Mouse (Mus musculus) heart, embryonic 11.5 days (tissue): ENCODE measurements around the gene Ptar1. TPM values are rescaled to one million over a fixed set of nuclear protein-coding genes. Genes with fewer than 3 reads are reported as not detected.
"Not testable (repeated sequence)": the region's sequence is repeated elsewhere in the genome, so short reads cannot be mapped to it uniquely, and the experiment has no call there.

Experiments used
- ATAC-seq: fragments of 200-750 bp; cut with Nextera tagmentation; replicated peaks from 2 replicates; pipeline ENCODE4 v1.8.0; 2017; ENCODE audit warnings: moderate library complexity; ENCODE audit not compliant: insufficient number of reproducible peaks, low FRiP score, low TSS enrichment
- H3K27ac ChIP-seq: fragments of 300-500 bp; sonication (generic); 2 replicates; pipeline ENCODE4 v1.5.1; 2014; ENCODE audit warnings: mild to moderate bottlenecking, low read depth, low read length
- H3K27me3 ChIP-seq: fragments of 300-500 bp; sonication (generic); 2 replicates; pipeline ENCODE4 v1.6.1; 2014; ENCODE audit warnings: mild to moderate bottlenecking, low read length, mixed read lengths; ENCODE audit not compliant: control insufficient read depth, insufficient read depth
- H3K36me3 ChIP-seq: fragments of 300-500 bp; sonication (generic); 2 replicates; pipeline ENCODE4 v1.6.1; 2014; ENCODE audit warnings: mild to moderate bottlenecking, low read length, moderate library complexity, mixed read lengths; ENCODE audit not compliant: control insufficient read depth, insufficient read depth
- H3K4me1 ChIP-seq: fragments of 300-500 bp; sonication (generic); 2 replicates; pipeline ENCODE4 v1.6.1; 2014; ENCODE audit warnings: low read length; ENCODE audit not compliant: control insufficient read depth, insufficient read depth
- H3K4me2 ChIP-seq: fragments of 300-500 bp; sonication (generic); 2 replicates; pipeline ENCODE4 v1.6.1; 2014; ENCODE audit warnings: mild to moderate bottlenecking, moderate library complexity
- H3K4me3 ChIP-seq: fragments of 300-500 bp; sonication (generic); 2 replicates; pipeline ENCODE4 v1.5.1; 2014; ENCODE audit warnings: low read depth, low read length
- H3K9ac ChIP-seq: fragments of 300-500 bp; sonication (generic); 2 replicates; pipeline ENCODE4 v1.6.1; 2014; ENCODE audit warnings: mild to moderate bottlenecking, low read depth, low read length, moderate library complexity
- H3K9me3 ChIP-seq: fragments of 300-500 bp; sonication (generic); replicated peaks from 2 replicates; pipeline ENCODE4 v1.6.1; 2016; ENCODE audit warnings: low read length; ENCODE audit not compliant: control insufficient read depth
- WGBS: fragments of 180-500 bp; shearing (Covaris S2); extraction: QIAGEN DNeasy Blood & Tissue Kit; methylation state at CpG from one replicate; pipeline ENCODE4 v1.1.7; 2014; ENCODE audit not compliant: insufficient replicate concordance; 5-methylcytosine and 5-hydroxymethylcytosine counted together
- polyA plus RNA-seq: library from polyadenylated mRNA; unstranded; fragments of >200 nt; fragmentation: Nextera tagmentation; extraction: Ambion mirVana; gene quantifications from 2 replicates; pipeline ENCODE4 v1.2.1, GENCODE M21; 2014

Ptar1 gene
- polyA plus RNA-seq, 1 experiment from 2014 or later = 7.3 TPM

GRCm38 (mm10) chr19:23664083-23664482 is 23.1 kb upstream of the Ptar1 start:
- Histone ChIP-seq H3K4me2 (no peak overlapping the region), H3K4me3 (no peak overlapping the region), H3K9ac (no peak overlapping the region), H3K36me3 (no peaks in the 10 kb centered on the region), H3K9me3 (no peaks in the 10 kb centered on the region), H3K27me3 (no peaks in the 10 kb centered on the region), H3K27ac (no peak overlapping the region), H3K4me1 (no peaks in the 10 kb centered on the region)
- no peak for ATAC-seq
- WGBS = 82% methylated on average over 7 of the region's 7 CpGs

GRCm38 (mm10) chr19:23668142-23668655 is 19.0 kb upstream of the Ptar1 start:
- no peaks in the 10 kb centered on the region for H3K36me3 ChIP-seq
- no peaks in the 10 kb centered on the region for H3K27me3 ChIP-seq
- H3K27ac ChIP-seq = no peak overlapping the region
- H3K9ac ChIP-seq = no peak overlapping the region
- no peak for ATAC-seq
- H3K4me3 ChIP-seq = no peak overlapping the region
- no peak overlapping the region for H3K4me2 ChIP-seq
- H3K4me1 ChIP-seq = no peaks in the 10 kb centered on the region
- 79% methylated on average over 6 of the region's 6 CpGs for WGBS
- H3K9me3 ChIP-seq = no peaks in the 10 kb centered on the region

GRCm38 (mm10) chr19:23673021-23673420 is 14.2 kb upstream of the Ptar1 start:
- no peaks in the 10 kb centered on the region for H3K9me3 ChIP-seq
- 59% methylated on average over 2 of the region's 2 CpGs for WGBS
- no peak overlapping the region for H3K4me2 ChIP-seq
- no peak overlapping the region for H3K4me3 ChIP-seq
- no peaks in the 10 kb centered on the region for H3K36me3 ChIP-seq
- H3K9ac ChIP-seq = no peak overlapping the region
- no peak for ATAC-seq
- H3K27me3 ChIP-seq = no peaks in the 10 kb centered on the region
- H3K27ac ChIP-seq = no peak overlapping the region
- H3K4me1 ChIP-seq = no peaks in the 10 kb centered on the region

- not testable (repeated sequence) for H3K4me2 ChIP-seq, ATAC-seq, H3K4me3 ChIP-seq, H3K4me1 ChIP-seq, H3K27me3 ChIP-seq, H3K9ac ChIP-seq, H3K36me3 ChIP-seq, H3K27ac ChIP-seq, H3K9me3 ChIP-seq
- 85% methylated on average over 8 of the region's 8 CpGs for WGBS
These were observed 11.6 kb upstream of the Ptar1 start for GRCm38 (mm10) chr19:23675656-23676055.

- Histone ChIP-seq H3K9ac (peak overlapping the region; percentile 97), H3K9me3 (no peaks in the 10 kb centered on the region), H3K27ac (peak overlapping the region; percentile 92), H3K27me3 (no peaks in the 10 kb centered on the region), H3K4me3 (peak overlapping the region; percentile 93), H3K4me2 (peak overlapping the region; percentile 74), H3K4me1 (no peaks in the 10 kb centered on the region), H3K36me3 (no peaks in the 10 kb centered on the region)
- WGBS = 2% methylated on average over 14 of the region's 14 CpGs
- ATAC-seq = peak; percentile 43; the same call in 1 of the 2 replicates
These were observed 300 bp upstream of the Ptar1 start for GRCm38 (mm10) chr19:23686962-23687295.

GRCm38 (mm10) chr19:23688421-23688946 is 1.3 kb downstream of the Ptar1 start:
- no peak overlapping the region for H3K9ac ChIP-seq
- ATAC-seq = no peak
- peak overlapping the region; percentile 29 for H3K4me3 ChIP-seq
- 22% methylated on average over 4 of the region's 4 CpGs for WGBS
- no peaks in the 10 kb centered on the region for H3K9me3 ChIP-seq
- H3K4me2 ChIP-seq = peak overlapping the region; percentile 62
- H3K27ac ChIP-seq = 0 out of 2 replicates have a peak overlapping the region, but pooled peaks have one; percentile 4
- H3K36me3 ChIP-seq = no peaks in the 10 kb centered on the region
- H3K4me1 ChIP-seq = no peaks in the 10 kb centered on the region
- no peaks in the 10 kb centered on the region for H3K27me3 ChIP-seq

GRCm38 (mm10) chr19:23694344-23694743 is 7.1 kb downstream of the Ptar1 start:
- H3K4me2 ChIP-seq = no peak overlapping the region
- H3K4me1 ChIP-seq = no peaks in the 10 kb centered on the region
- H3K4me3 ChIP-seq = no peak overlapping the region
- 82% methylated on average over 4 of the region's 4 CpGs for WGBS
- no peaks in the 10 kb centered on the region for H3K27me3 ChIP-seq
- H3K9me3 ChIP-seq = no peaks in the 10 kb centered on the region
- no peak overlapping the region for H3K9ac ChIP-seq
- peaks cover 13% of the 10 kb centered on the region for H3K36me3 ChIP-seq
- no peak for ATAC-seq
- H3K27ac ChIP-seq = no peak overlapping the region

- H3K4me1 ChIP-seq = no peaks in the 10 kb centered on the region
- 82% methylated on average over 8 of the region's 8 CpGs for WGBS
- no peaks in the 10 kb centered on the region for H3K27me3 ChIP-seq
- peaks cover 16% of the 10 kb centered on the region for H3K36me3 ChIP-seq
- no peaks in the 10 kb centered on the region for H3K9me3 ChIP-seq
- ATAC-seq = no peak
- no peak overlapping the region for H3K27ac ChIP-seq
- no peak overlapping the region for H3K4me2 ChIP-seq
- H3K4me3 ChIP-seq = no peak overlapping the region
- no peak overlapping the region for H3K9ac ChIP-seq
These were observed 10.6 kb downstream of the Ptar1 start for GRCm38 (mm10) chr19:23697861-23698260.

GRCm38 (mm10) chr19:23698366-23698765 is 11.1 kb downstream of the Ptar1 start:
- Histone ChIP-seq H3K4me1 (no peaks in the 10 kb centered on the region), H3K36me3 (peaks cover 18% of the 10 kb centered on the region), H3K4me2 (no peak overlapping the region), H3K27ac (no peak overlapping the region), H3K9me3 (no peaks in the 10 kb centered on the region), H3K4me3 (no peak overlapping the region), H3K27me3 (no peaks in the 10 kb centered on the region), H3K9ac (no peak overlapping the region)
- WGBS = 86% methylated on average over 7 of the region's 7 CpGs
- ATAC-seq = no peak
